Mouse (Mus musculus): ENCODE measurements around the gene 1600014C23Rik.

Gene 1600014C23Rik

GRCm38 (mm10) chr17:45689120-45689519 lies 44.5 kb downstream of the 1600014C23Rik start:
- no peak for DNase-seq (ENCODE audit: low read depth)

- peak; percentile 90 for DNase-seq (ENCODE audit: low read depth)
Observed at GRCm38 (mm10) chr17:45686716-45687115, 46.9 kb downstream of the 1600014C23Rik start, which contains the start of gene Tmem63b. Gene Tmem63b (minus strand): TSS chr17:45686905.

- DNase-seq (ENCODE audit: low read depth) = peak; percentile 97
Observed at GRCm38 (mm10) chr17:45686093-45686619, 47.5 kb downstream of the 1600014C23Rik start, which contains the start of gene Mrpl14. Gene Mrpl14 (plus strand): TSS chr17:45686322.

- DNase-seq (ENCODE audit: low read depth) = peak; percentile 57
Observed at GRCm38 (mm10) chr17:45685171-45686092, 48.2 kb downstream of the 1600014C23Rik start.

GRCm38 (mm10) chr17:45684667-45685131 lies 48.9 kb downstream of the 1600014C23Rik start:
- peak; percentile 19 for DNase-seq (ENCODE audit: low read depth)

Measured in induced T-regulatory cell, adult 2 months (primary cell).